Mouse (Mus musculus) thymus, postnatal 4 days (tissue): ENCODE results near the gene Atp6v0e2.
A peak's percentile ranks its signal among the peaks of the same experiment; 100 is the strongest.

Source experiments
- DNase-seq: peaks from one replicate; pipeline ENCODE4 v3.0.0; 2021

The Atp6v0e2 gene

DNA sequence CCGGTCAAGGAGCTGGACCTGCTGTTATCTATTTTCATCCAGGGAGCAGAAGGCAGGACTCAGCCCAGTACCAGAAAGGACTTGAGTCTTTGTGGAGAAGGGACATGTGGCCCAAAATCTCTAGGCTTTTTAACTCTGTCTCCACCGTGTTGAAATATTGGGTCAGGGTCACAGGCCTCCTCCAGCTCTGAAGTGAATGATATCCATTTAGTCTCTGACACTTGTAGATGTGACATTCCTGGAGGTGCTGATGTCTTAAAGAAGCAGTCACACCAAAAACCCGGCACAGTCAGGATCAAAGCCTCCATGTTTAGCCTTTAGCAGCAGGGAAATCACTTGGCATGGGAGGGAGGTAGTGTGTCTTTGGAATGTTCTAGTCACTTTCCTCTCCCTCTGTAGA, 3.3 kb downstream of the Atp6v0e2 start:
- DNase-seq = no peak

DNA sequence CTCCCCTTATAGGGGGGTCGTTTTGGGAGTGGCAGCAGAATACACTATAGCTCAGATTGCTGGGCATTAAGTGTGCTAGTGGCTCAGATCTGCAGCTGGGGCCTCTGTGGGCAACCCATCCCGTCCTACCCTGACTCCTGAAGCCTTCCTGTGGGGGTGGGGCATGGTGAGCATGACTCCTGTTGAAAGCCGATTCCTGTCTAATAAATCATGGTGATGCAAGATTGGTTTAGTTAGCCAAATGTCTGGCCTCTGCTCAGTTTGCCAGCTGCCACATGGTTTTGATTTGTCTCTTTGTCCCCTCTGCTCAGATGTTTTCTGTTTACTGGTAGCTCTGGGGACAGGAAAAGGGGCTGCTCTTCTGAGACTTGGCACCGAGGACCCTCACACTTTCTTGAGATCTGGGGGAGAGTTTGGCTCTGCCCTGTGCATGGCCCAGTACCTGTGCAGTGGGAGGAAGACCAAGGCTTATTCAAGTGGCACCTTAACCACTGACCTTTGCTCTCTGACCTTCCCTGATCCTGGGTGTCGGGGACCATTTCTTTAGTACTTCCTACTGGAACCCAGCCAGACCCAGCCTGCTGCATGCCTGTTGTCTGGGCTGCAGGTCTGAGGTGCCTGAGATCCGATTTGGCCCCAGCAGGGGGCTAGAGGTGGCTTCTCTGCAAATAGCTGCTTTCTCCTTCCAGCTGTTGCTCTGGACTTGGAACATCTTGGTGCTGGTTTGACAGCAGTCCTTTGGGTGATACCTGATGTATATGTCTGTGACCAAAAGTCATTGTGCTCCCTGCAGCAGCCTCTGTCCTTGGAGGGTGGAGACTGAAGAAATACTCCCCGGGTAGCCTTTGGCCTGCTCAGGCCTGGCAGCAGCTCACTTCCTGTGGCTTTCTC, 4.4 kb downstream of the Atp6v0e2 start:
- no peak for DNase-seq

DNA sequence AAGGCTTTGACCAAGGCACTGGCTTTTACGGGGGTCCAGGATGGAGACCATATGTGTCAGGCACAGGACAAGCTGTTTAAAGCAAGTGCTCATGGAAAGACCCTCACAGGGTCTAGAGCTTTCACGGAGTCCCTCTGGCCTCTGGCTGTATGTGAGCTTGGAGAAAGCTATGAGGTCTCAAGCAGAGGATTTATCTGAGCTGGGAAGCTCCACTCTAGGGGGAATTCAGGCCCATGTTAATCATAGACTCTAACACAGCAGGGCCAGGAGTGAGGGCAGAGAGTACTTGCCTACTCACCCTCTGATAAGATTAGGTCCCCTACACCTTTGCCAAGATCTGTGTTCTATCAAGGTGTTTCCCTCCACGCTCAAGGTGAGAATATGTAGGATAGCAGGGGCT, 5.2 kb downstream of the Atp6v0e2 start:
- no peak for DNase-seq

DNA sequence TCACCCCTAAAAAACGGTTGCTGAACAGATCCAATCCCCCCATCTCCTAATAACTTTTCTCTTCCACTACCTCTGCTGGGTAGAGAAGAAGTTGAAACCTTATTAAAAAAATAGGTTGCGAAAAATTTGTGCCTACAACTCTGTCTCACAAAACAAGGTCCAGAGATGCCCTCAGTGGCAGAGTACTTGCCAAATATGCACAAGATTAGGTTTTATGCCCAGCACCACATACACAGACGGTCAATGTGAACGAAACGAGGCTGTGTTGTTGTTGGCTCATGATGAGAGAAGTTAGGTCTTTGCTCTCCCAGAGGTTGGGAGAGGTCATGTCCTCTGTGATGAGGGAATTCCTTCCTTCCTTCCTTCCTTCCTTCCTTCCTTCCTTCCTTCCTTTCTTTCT, 7.8 kb downstream of the Atp6v0e2 start:
- no peak for DNase-seq

DNA sequence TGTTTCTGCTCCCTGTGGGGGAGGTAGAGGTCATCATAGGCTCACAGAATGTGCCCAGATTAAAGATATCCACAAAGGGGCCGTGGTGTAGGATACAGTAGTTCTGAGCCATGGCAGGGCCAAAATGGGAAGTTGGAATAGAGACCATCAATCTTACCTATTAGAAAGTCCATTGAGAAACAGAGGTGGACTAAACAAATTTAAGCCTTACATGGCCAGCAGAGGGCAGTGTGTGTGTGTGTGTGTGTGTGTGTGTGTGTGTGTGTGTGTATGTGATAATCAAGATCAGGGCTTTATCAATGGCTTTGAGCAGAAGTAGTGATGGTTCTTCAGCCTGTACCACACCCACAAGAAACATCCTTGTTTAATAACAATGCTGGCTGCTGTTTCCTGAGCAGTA, 8.9 kb downstream of the Atp6v0e2 start:
- peak; percentile 58 for DNase-seq

DNA sequence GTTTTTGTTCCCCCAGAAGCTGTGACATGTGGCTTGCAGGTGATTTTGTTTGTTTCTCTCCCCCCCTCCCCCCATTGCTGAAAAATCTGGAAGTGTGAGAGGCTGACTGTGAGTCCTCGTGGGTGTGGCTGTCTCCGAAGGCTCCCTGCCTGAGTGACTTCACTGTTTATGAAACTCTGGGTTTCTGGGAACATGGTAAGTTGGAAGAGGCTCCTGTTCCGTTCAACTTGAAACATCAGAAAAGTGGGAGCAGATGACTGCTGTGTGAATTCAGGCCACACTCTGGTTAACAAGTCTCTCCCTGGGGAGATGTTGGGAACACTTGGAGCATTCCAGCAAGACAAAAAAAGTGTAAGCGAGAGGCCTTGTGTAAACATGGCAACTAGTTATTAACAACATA, 9.4 kb downstream of the Atp6v0e2 start:
- no peak for DNase-seq

DNA sequence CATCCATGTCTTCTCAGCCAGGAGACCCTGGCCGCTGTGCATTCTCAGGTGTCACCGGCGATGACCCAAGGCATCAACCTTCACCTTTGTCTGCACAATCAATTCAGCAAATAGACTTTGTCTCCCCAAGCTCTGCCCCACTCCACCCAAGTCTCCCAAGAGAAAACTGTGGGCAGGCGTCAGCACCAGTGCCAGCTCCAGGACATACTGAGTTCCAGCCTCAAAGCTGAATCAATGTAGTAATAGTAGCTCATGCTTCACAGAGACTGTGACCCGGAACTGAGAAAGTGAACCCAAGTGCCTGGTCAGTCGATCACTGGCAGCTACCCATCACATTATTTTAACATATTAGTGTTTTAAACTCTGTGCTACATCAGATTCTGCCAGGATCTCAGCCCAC, 10.9 kb downstream of the Atp6v0e2 start:
- DNase-seq = no peak

DNA sequence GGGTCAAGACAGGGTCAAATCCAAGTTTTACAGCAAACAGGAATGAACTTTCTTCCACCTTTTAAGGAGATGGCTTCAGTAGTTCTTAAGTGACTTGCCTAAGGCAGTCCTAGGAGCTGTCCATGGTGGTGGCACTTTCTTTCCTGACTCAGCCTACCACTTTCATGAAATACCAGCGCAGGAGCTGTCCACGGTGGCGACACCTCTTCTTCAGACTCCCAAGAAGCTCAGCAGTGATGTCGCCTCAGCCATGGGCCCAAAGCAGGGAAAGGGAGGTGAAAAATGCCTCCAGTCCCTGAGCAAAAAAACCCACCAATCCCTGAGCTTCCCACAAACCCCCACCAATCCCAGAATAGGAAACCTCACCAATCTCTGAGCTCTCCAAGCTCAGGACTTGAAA, 15.5 kb downstream of the Atp6v0e2 start:
- peak; percentile 75 for DNase-seq

DNA sequence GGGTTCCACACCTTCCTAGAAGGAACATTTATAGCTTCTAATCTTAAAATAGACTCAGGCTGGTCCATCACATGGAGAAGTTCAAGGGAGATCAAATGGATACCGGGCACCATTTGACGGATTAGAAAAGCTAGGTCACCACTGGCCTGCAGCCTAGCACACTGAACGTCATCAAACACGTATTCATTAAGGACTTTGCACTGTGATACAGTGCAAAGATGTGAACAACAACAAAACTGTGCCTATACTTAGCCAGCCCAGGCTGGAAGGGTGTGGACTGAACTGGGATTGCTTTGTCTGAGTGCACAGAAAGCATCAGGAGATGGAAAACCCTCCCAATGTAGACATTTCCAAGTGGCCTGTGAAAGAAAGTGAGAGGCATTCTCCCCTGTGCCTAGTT, 16.4 kb downstream of the Atp6v0e2 start:
- DNase-seq = no peak

DNA sequence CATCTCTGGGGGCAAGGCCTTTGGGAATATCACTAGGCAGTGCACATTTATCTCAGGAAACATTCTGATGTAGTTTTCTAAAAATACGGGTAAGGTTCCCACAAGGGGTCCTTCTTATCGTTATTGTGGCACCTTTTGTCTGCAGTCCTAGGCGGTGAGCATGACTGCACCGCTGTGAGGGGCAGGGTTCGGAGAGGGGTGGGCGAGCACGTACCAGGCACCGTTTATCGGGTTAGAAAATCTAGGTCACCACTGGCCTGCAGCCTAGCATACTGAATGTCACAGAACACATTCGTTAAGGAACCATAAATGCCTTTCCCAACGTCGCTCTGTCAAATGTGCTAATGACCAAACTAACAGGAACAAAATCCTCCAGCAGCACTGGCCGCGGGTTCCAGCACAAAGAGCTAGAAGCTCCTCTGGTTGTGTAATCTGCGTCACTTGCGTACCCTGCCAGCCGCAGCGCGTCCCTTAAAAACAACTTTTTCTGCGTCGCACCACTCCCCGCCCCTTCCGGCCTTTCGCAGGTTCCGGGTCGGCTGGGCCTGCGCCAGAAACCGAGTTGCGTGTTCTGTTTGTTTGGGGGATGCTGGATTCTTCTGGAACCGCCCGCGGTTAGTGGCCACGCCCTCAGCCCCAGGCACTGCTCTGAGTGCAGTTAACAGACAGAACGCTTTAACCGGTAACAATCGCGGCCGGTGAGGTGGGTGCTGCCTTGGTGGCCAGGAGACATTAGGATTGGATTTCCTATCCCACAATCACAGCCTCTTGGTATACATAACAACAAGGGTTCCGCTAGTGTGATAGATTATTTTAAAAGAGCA, 17.1 kb downstream of the Atp6v0e2 start, which contains the start of gene Lrrc61:
Gene Lrrc61 (plus strand): TSS at position 517 of the 824 bp plus-strand sequence.
- DNase-seq = peak; percentile 89

DNA sequence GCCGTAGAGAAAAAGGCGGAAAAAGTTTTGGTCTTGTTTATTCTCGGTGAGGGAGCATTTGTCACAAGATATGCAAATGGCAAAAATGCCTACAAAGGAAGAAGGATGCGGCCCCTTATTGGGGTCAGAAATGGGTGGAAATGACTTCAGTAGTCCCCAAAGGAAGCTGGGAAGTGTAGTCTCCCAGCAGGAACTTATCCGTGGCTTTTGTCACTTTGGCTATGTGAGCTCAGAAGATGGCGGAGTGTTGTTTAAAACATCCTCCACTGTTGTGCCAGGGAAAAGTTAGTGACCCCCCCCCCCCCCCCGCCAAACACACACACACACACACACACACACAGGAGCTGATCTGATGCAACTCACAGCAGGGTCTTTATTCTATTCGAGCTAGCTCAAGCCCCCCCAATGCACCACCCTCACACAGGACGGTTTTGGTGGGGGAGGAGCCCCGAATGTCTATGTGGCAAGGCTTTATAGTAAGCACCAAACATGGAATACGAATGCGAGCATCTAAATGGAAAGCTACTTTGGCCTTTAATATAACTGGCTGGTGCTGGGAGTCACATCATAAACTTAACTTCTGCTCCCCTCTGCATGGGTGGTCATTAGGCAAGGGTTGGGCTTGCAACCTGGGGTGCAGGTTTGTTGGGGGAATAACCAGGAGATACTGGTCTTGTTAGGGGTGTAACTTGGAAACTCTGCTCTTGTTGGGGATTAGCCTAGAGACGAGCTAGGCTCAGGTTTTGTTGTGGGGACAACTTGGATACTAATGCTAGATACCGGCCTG, 17.9 kb downstream of the Atp6v0e2 start:
- peak; percentile 26 for DNase-seq

DNA sequence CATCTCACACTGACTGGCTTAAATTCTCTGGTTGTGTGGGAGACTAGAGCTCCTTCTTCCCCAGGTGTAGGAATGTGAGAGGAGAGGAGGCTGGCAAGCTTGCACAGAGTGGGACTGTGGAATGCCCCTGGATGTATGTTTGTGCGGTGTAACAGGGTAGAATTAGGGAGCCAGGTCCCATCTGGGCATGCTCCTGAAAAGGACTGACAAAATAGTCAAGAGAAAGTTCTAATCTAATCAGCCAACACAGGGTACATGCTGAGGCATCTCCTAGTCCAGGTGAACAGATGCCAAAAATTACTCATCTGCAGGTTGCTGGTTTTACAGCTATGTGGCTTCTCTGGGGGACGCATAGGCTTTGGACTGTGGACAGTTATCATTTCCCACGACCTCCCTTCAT, 18.5 kb downstream of the Atp6v0e2 start:
- no peak for DNase-seq

DNA sequence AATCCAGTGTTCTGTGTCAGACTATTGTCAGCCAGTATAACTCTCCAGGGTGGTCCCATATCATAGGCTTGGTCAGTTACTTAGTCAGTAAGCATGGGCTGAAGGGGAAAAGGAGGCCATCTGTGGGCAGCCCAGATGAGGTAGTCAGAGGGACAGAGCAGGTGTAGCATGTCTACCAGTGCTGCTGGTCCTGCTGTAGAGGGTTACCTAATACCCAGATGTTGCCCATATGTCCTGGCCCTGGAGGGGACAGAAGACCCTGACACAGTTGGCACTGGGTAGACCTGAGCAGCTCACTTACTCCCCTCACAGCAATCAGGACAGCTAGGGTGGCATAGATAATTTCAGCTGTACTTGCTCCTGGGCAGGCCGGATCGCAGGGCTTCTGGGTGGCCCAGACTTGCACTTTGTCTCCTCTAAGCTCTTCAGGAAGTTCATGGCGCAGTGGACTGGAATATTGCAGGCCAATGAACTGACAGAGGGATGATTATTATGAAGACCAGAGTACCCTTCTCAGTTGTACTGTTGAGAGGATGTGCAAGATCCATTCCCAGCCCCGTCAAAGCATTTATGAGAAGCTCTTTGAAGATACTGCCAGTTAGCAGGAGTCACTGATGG, 28.4 kb downstream of the Atp6v0e2 start:
- DNase-seq = no peak

DNA sequence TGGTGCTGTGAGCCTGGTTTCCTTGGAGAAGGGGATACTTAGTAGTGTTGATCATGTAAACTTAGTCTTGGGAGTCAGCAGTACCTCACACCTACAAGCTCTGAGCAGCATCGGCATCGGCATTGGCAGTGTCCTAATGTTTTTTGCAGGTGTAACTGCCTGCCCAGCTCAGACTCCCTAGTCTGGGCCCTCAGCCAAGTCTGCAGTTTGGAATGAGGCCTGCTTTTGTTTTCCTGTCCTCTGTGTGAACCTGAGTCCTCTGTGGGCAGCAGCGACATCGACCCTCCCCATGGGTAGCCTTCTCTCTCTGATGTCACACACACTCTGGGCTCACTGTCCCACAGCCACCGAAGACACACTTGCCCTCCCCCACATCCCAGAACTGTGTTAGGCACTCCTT, 28.9 kb downstream of the Atp6v0e2 start:
- no peak for DNase-seq

DNA sequence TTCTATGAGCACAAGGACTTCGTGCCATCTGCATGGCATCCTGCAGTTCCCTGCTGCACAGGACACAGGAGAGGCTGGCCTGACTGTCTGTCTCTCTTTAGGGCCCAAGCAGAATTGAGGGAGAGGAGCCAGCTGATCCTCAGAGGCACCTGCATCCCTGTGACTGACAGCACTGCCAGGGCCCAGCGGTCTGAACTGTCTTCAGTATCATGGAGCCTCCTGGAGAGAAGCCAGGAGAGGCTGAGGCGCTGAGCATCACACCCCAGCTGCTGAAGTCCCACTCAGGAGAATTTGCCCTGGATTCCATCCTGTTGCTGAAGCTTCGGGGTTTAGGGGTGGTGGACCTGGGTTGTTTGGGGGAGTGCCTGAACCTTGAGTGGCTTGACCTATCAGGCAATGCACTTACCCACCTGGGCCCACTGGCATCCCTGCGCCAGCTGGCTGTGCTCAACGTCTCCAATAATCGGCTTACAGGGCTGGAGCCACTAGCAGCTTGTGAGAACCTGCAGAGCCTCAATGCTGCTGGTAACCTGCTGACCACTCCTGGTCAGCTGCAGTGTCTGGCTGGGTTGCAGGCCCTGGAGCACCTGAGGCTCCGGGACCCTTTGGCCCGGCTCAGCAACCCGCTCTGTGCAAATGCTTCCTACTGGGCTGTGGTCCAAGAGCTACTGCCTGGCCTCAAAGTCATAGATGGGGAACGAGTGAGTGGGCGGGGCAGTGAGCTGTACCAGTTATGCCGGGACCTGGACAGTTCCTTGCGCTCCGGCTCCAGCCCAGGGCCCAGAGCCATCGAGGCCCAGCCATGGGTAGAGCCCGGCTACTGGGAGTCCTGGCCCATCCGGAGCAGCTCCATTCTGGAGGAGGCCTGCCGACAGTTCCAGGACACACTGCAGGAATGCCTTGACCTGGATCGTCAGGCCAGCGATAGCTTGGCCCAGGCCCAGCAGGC, 30.9 kb downstream of the Atp6v0e2 start:
- DNase-seq = no peak

DNA sequence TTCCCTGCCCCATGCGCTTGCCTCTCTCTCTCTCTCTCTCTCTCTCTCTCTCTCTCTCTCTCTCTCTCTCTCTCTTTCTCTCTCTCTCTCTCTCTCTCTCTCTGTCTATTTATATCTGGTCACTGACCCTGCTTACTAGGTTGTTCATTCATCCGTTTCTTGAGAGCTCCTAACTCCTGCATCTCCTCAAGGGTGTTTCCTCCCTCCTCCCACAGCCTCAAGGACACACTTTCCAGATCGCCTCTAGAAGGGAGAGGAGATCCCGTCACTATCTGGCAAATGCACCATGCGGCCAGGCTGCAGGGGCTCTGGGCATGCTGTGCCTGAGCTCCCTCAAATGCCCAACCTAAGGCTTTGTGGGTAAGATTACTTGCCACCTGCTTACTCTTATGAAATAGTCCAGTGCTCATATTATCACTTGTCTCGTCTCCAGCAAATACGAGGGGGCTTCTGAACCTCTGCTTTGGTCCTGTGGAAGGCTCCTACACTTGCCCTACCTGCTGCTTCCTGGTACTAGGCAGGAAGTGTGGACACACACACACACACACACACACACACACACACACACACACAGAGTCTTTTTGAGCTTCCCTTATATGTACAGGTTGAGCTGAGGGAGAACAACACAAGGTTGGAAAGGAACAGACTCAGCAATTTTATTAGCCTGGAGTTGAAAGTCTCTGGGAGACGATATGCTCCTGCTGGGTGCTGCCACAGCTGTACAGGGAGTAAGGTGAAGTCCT, 31.8 kb downstream of the Atp6v0e2 start:
- no peak for DNase-seq

DNA sequence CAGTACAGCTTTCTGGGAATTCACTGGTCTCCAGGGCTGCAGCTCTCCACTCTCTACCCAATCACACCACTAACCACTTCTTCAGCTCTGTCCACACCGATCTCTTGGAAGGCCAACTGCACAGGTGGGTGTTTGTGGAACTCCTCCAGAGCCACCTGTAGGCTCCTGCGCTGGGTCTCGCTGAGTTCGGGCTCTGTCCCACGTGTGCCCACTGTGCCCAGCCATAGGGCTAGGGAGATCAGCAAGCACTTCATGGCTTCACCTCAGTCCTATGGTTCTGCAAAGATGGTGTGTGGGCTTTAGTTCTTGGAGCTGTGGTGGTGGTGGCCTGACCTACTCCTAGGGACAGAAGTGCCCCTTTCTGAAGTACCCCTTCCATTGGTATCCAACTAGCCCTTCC, 34.6 kb downstream of the Atp6v0e2 start:
- DNase-seq = no peak

DNA sequence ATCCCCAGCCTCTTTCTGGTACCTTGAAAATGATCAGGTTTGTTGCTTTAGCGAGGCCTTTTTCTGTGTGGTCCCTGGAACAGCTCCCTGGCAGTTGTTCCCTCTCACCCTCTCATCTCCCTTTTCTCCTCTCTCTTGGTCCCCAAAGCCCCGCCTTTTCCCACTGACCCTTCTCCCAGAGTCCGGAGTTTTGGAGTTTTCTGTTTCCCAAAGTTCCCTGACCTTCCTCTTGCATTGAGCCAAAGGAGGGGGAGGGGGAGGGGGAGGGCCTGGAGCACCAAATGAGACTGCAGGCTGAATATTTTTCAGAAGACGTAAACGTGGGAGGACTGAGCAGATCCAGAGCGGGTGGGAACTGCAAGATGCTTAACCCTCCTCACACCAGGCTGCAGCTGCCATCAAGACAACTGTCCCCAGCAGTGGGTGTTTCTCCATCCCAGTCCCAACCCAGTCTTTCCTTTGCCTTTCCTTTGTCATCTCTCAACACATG, 35.2 kb downstream of the Atp6v0e2 start, which contains the start of gene Rarres2:
Gene Rarres2 (minus strand): TSS at position 218 of the 490 bp plus-strand sequence.
- no peak for DNase-seq

DNA sequence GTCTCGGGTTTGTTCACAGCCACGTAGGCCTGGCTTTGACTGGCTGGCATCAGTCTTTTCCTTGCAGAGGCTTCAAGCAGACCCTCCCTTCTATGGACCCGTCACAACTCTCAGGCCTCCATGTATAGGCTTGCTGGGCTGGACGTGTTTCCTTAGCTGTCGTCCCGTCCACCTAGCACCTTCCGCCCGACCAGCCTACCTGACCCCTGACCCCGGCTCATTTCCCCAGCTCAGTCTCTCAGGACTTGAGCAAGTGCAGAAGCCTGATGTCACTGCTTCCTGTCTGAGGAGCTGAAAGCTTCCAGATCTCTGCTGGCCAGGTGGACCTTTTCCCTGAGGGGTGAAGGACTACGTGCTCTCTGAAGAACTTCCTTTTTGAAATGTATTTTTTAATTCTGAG, 35.9 kb downstream of the Atp6v0e2 start:
- DNase-seq = no peak

DNA sequence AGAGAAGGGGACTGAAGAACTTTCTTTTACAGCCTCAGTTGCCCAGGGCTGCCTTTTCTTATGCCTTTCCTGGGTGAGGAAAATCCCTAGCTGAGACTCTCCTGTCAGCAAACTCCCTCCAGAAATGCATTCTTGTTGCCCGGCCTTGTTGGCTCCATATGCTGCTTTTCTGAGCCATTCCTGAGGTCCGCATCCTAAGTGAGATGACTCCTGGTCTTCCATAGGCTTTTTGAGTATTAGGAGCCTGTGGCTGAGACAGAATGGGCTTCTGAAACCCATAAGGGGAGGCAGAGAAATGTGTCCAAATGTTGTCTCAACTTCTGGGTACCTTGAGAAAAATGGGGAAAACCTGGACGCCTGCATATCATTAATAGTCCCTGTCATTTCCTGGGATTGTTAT, 36.6 kb downstream of the Atp6v0e2 start:
- DNase-seq = no peak

DNA sequence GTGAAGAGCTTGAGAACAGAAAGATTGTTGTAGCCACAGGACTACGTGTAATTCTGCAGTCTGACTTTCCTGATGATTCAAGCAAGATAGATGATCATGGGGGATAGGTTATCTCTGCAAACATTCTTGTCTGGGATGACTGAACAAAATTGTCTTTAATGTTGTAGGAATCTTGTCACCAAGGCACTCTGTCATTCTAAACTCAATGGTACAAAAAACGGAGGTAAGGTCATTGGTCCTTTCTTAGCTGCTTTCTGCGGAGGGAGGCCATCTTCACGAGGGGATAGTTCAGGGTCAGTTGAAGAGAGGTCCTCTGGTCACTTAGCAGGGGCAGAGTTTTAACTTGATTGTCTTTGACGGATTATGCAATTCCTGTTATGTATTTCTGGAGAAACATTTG, 41.3 kb downstream of the Atp6v0e2 start:
- DNase-seq = no peak
